Mouse (Mus musculus) frontal cortex, postnatal 10 days (tissue): ENCODE results near the gene Cphx3.
"Not testable (repeated sequence)": the region's sequence is repeated elsewhere in the genome, so short reads cannot be mapped to it uniquely, and the experiment has no call there.

Source experiments
- DNase-seq, 2 experiments: peaks; one replicate each; pipeline ENCODE4 v3.0.0; 2022; ENCODE audit warnings: low spot score in 2 of 2, mixed read lengths in 1 of 2

Gene Cphx3

DNA sequence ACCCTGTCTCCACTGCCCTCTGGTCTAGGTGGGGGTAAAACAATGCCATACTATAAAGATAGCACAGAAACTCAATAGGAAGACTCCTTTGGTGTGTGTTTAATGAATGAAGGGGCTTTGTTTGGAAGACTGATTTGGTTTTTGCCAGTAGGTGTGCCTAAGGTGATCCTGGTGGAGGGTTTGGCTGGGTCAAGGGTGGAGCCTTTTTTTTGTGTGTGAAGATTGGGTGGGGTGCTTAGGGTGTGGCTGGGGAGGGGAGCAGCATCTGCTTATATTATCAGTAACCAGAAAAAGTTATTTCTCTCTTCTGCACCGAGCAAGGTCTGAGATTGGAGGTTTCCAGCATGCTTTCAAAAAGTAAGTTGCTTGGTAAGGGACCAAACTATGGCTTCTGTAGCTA, at the start of gene Cphx3:
TSS of gene Cphx3 (plus strand) at position 301 of the 400 bp plus-strand sequence.
- not testable (repeated sequence) for DNase-seq

DNA sequence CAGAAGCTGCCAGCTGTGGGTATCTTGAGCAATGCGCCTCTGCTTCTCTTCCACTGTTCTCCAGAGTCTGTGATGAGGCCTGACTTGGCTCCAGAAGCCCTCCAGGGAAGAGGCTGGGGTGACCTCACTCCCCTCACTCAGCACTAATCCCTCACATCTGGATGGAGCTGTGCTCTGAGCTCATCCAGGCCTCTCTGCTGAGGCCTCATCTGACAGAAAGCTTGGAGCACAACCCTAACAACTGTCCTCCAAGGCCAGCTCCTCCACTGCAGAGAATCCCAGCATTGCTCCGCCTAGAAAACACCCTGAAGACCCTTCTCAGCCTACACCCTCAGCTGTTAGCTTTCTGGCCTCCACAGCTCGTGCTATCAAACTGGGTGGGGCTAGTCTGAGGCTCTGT, 47.7 kb upstream of the Cphx3 start:
- not testable (repeated sequence) for DNase-seq

- not testable (repeated sequence) for DNase-seq
These were observed 46.7 kb upstream of the Cphx3 start for GRCm38 (mm10) chr14:26035439-26035838.

- not testable (repeated sequence) for DNase-seq
These were observed 39.5 kb upstream of the Cphx3 start, which contains the start of gene Gm9780 for GRCm38 (mm10) chr14:26042611-26043010. TSS of gene Gm9780 (minus strand) at chr14:26042711.

DNA sequence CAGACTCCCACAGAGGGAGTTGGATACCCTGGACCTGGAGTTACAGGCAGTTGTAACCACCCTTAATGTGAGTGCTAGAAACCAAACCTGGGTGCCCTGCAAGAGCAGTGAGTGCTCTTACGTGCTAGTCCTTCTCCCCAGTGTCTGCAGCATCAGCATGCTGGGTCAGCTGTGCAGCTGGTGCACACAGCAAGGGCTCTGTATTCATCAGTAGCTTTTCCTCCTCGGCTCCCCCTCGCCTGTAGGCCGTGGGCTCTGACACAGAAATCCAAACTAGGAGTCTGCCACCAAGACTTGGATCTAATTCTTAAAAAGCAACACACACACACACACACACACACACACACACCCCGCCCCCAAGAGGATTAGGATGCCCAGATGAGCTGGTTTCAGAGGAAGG, 37.1 kb upstream of the Cphx3 start:
- DNase-seq, result not testable (repeated sequence)

GRCm38 (mm10) chr14:26047026-26047425, 35.1 kb upstream of the Cphx3 start:
- DNase-seq, result not testable (repeated sequence)

GRCm38 (mm10) chr14:26048767-26049166, 33.3 kb upstream of the Cphx3 start:
- not testable (repeated sequence) for DNase-seq

GRCm38 (mm10) chr14:26058184-26058583, 23.9 kb upstream of the Cphx3 start:
- not testable (repeated sequence) for DNase-seq

GRCm38 (mm10) chr14:26059362-26059761, 22.7 kb upstream of the Cphx3 start:
- not testable (repeated sequence) for DNase-seq

DNA sequence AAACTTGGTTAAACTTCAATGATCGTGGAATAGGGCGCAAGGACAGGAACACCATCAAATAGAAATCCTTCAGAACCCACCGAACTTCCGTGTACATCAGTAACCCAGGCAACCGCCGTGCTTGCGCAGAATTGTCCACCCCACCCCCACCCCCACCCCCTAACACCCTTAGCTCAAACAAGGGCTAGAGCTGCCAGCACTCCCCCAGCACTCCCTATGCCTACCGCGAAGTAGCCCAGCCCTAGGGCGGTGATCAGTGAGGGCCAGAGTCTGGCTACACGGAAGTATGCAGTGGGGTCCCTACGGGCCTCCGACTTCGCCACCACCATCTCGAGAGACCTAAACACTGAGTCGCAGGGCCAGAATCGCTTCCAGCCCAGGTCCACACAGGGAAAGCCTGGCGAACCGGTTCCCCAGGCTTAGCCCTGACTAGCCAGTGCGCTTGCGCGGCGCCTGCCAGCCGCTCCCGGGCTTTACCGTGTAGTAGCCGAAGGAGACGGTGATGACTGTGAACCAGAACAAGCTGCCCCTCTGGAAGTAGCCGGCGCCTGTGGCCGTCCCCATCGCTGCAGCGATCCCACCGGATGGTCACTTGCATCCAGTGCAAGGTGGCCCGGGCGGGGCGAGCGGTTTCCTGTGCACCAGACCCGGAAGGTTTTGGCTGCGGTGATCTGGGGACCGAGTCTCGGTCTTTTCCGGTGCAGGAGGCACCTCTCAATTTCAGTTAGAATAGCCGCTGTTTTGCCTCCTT, 15.3 kb upstream of the Cphx3 start:
- not testable (repeated sequence) for DNase-seq

- DNase-seq, result not testable (repeated sequence)
These were observed 14.8 kb upstream of the Cphx3 start, which contains the start of gene Tmem254c for GRCm38 (mm10) chr14:26067325-26067633. TSS of gene Tmem254c (minus strand) at chr14:26067355.

DNA sequence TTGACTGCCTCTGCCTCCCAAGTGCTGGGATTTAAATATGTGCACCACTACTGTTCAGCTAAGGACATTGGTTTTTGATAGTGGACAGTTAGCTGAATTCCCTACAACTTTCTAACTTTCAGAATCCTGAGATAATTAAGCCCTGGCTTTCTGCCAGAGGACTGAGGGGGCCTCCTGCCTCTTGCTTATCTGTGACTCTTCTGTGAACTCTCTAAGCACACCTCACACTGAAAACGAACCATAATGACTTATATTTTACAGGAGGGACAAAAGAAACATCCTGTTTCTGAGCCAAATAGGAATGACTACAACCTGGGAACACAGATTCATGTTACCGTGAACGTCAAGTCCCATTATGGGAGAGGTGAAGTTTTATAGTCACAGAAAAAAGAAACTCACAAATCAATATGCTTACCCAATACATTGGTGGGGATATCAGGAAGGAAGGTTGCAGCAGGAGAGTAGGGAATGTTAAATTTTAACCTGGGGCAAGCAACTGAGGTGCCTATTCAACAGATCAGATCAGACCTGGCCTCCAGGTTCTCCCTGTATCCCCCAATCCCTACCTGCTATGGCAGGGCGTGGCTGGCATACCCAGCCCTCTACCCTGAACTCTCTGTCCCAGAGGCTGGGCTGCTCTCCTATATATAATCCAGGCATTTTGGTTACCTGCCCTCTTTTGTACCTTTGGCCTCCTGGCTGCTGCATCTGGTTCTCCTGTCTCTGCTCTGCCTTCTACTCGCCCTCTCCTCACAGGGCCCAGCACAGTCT, 5.3 kb upstream of the Cphx3 start:
- not testable (repeated sequence) for DNase-seq

- DNase-seq, result not testable (repeated sequence)
These were observed 881 bp upstream of the Cphx3 start, which contains the start of gene Cphx2 for GRCm38 (mm10) chr14:26081216-26081615. TSS of gene Cphx2 (plus strand) at chr14:26081516.

DNA sequence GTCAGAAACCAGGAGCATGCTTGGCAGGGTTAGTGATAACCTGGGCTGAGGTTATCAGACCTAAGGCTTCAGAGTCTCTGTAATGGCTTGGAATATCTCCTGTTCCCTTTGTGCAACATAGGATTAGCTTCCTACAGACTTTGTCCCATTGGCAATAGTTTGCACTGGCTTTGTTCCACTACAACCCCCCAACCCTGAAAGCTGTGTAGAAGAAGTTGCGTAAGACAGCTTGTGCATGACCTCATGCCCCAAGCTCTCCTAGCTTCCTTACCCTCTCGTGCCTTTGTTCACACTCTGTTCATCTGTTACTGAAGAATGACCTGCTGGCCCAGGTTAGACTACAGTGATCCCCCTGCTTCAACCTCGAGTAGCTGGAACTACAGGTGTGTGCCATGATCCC, 15.5 kb downstream of the Cphx3 start:
- not testable (repeated sequence) for DNase-seq

GRCm38 (mm10) chr14:26118150-26118549, 36.1 kb downstream of the Cphx3 start, which contains the start of gene Duxbl2:
TSS of gene Duxbl2 (plus strand) at chr14:26118349.
- not testable (repeated sequence) for DNase-seq

GRCm38 (mm10) chr14:26118550-26119000, 36.5 kb downstream of the Cphx3 start:
- not testable (repeated sequence) for DNase-seq

GRCm38 (mm10) chr14:26119095-26119494, 37.0 kb downstream of the Cphx3 start:
- DNase-seq, result not testable (repeated sequence)

DNA sequence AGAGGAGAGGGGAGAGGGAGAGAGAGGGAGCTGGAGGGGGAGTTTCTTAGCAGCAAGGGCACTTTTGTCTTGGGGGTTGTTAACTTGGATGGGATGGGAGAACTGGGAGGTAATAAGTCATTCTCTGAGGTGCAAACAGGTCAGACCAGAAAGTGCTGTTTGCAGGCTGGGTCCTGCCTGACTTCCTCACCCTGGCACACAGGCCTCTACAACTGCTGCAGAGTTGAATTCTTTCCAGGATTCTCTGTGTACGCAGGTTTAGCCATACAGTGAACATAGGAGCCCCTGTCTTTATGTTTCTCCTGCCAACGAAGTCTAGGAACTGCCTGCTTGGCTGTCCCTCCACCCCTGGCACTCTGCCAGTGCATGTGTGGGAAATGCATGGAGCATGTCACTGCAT, 65.0 kb downstream of the Cphx3 start:
- DNase-seq, result not testable (repeated sequence)

GRCm38 (mm10) chr14:26156032-26156431, 73.9 kb downstream of the Cphx3 start:
- not testable (repeated sequence) for DNase-seq

- DNase-seq, result not testable (repeated sequence)
These were observed 79.1 kb downstream of the Cphx3 start for GRCm38 (mm10) chr14:26161156-26161555.

- not testable (repeated sequence) for DNase-seq
These were observed 80.3 kb downstream of the Cphx3 start for GRCm38 (mm10) chr14:26162423-26162822.

DNA sequence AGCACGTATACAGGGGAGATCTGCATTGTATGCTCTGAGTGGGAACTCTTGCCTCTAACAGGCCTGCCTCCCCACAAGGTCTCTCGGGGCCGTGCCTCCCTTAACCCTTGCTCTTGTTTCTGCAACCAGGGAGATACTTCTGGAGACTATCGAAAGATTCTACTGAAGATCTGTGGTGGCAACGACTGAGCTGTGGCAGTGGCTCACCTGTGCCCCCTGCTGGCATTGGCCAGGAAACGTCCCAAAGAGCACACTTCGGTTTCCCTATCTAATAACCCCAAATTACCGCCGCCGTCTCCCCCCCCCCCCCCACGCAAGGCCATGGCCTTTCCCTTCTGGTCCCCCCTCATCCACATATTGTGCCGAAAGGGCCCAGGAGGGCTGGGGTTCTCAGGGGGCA, 83.2 kb downstream of the Cphx3 start:
- not testable (repeated sequence) for DNase-seq
